Mouse (Mus musculus): Measurements from ENCODE around the gene Fmnl2.

Gene Fmnl2

GRCm38 (mm10) chr2:52958535-52959290 lies 101.1 kb downstream of the Fmnl2 start:
- peak; percentile 86 for DNase-seq

GRCm38 (mm10) chr2:52959291-52959621 lies 101.6 kb downstream of the Fmnl2 start:
- no peak for DNase-seq

GRCm38 (mm10) chr2:52959982-52960381 lies 102.3 kb downstream of the Fmnl2 start:
- no peak for DNase-seq

GRCm38 (mm10) chr2:52960697-52961096 lies 103.0 kb downstream of the Fmnl2 start:
- no peak for DNase-seq

GRCm38 (mm10) chr2:52963439-52963838 lies 105.8 kb downstream of the Fmnl2 start:
- DNase-seq: no peak

GRCm38 (mm10) chr2:52964386-52964928 lies 106.8 kb downstream of the Fmnl2 start:
- peak; percentile 58 for DNase-seq

GRCm38 (mm10) chr2:52966227-52966626 lies 108.6 kb downstream of the Fmnl2 start:
- no peak for DNase-seq

- no peak for DNase-seq
Observed at GRCm38 (mm10) chr2:52966820-52967460, 109.3 kb downstream of the Fmnl2 start.

- no peak for DNase-seq
Observed at GRCm38 (mm10) chr2:52967461-52967823, 109.8 kb downstream of the Fmnl2 start.

- no peak for DNase-seq
Observed at GRCm38 (mm10) chr2:52968884-52969283, 111.2 kb downstream of the Fmnl2 start.

GRCm38 (mm10) chr2:52974056-52974455 lies 116.4 kb downstream of the Fmnl2 start:
- no peak for DNase-seq

GRCm38 (mm10) chr2:52974776-52975175 lies 117.1 kb downstream of the Fmnl2 start:
- no peak for DNase-seq

- DNase-seq: no peak
Observed at GRCm38 (mm10) chr2:52977921-52978675, 120.4 kb downstream of the Fmnl2 start.

GRCm38 (mm10) chr2:52978796-52979195 lies 121.1 kb downstream of the Fmnl2 start:
- DNase-seq: no peak

- no peak for DNase-seq
Observed at GRCm38 (mm10) chr2:52979280-52979763, 121.7 kb downstream of the Fmnl2 start.

GRCm38 (mm10) chr2:52981126-52981525 lies 123.5 kb downstream of the Fmnl2 start:
- DNase-seq: no peak

- DNase-seq: no peak
Observed at GRCm38 (mm10) chr2:52981595-52981994, 123.9 kb downstream of the Fmnl2 start.

GRCm38 (mm10) chr2:52982502-52982901 lies 124.8 kb downstream of the Fmnl2 start:
- DNase-seq: no peak

- no peak for DNase-seq
Observed at GRCm38 (mm10) chr2:52984556-52984955, 126.9 kb downstream of the Fmnl2 start.

- peak; percentile 38 for DNase-seq
Observed at GRCm38 (mm10) chr2:52985167-52985566, 127.5 kb downstream of the Fmnl2 start.

- DNase-seq: no peak
Observed at GRCm38 (mm10) chr2:52986354-52986753, 128.7 kb downstream of the Fmnl2 start.

GRCm38 (mm10) chr2:52987035-52987434 lies 129.4 kb downstream of the Fmnl2 start:
- no peak for DNase-seq

- no peak for DNase-seq
Observed at GRCm38 (mm10) chr2:52987637-52988295, 130.1 kb downstream of the Fmnl2 start.

Data from retina, postnatal 1 day (tissue).